Mouse (Mus musculus) CD4-positive helper T cell, adult 2 months (primary cell): ENCODE measurements around the gene Sarnp.

Experiments used
- DNase-seq: peaks from one replicate; pipeline ENCODE4 v3.0.0-alpha.2; 2012; ENCODE audit warnings: low read depth, missing footprints, low spot score

Gene Sarnp

GRCm38 (mm10) chr10:128817033-128817432 is at the start of gene Sarnp:
TSS of gene Sarnp (plus strand) at chr10:128817333.
- no peak for DNase-seq

GRCm38 (mm10) chr10:128772895-128773294 is 44.2 kb upstream of the Sarnp start:
- peak; percentile 21 for DNase-seq

- peak; percentile 13 for DNase-seq
These were observed 43.4 kb upstream of the Sarnp start for GRCm38 (mm10) chr10:128773685-128774084.

- no peak for DNase-seq
These were observed 38.7 kb upstream of the Sarnp start for GRCm38 (mm10) chr10:128778441-128778840.

GRCm38 (mm10) chr10:128779011-128779795 is 37.9 kb upstream of the Sarnp start:
- peak; percentile 33 for DNase-seq

GRCm38 (mm10) chr10:128780200-128780599 is 36.9 kb upstream of the Sarnp start:
- DNase-seq = no peak

- DNase-seq = no peak
These were observed 26.6 kb upstream of the Sarnp start, which contains the start of gene Mmp19 for GRCm38 (mm10) chr10:128790398-128791124. TSS of gene Mmp19 (plus strand) at chr10:128790910.

- DNase-seq = no peak
These were observed 25.1 kb upstream of the Sarnp start for GRCm38 (mm10) chr10:128792041-128792440.

- DNase-seq = no peak
These were observed 23.9 kb upstream of the Sarnp start for GRCm38 (mm10) chr10:128793258-128793657.

- no peak for DNase-seq
These were observed 22.7 kb upstream of the Sarnp start for GRCm38 (mm10) chr10:128794391-128794790.

- DNase-seq = no peak
These were observed 21.6 kb upstream of the Sarnp start for GRCm38 (mm10) chr10:128795581-128795980.

GRCm38 (mm10) chr10:128798676-128799075 is 18.5 kb upstream of the Sarnp start:
- no peak for DNase-seq

- no peak for DNase-seq
These were observed 15.1 kb upstream of the Sarnp start for GRCm38 (mm10) chr10:128801981-128802495.

GRCm38 (mm10) chr10:128802956-128803355 is 14.2 kb upstream of the Sarnp start:
- DNase-seq = no peak

GRCm38 (mm10) chr10:128803361-128803760 is 13.8 kb upstream of the Sarnp start:
- DNase-seq = no peak

GRCm38 (mm10) chr10:128803771-128804270 is 13.3 kb upstream of the Sarnp start, which contains the start of gene Dnajc14:
TSS of gene Dnajc14 (plus strand) at chr10:128804062.
- DNase-seq = peak; percentile 19

GRCm38 (mm10) chr10:128804271-128805091 is 12.7 kb upstream of the Sarnp start, which contains the start of gene Tmem198b:
TSS of gene Tmem198b (minus strand) at chr10:128804370.
- DNase-seq = peak; percentile 59

- peak; percentile 99 for DNase-seq
These were observed 11.8 kb upstream of the Sarnp start for GRCm38 (mm10) chr10:128805092-128806000.

GRCm38 (mm10) chr10:128806086-128806485 is 11.0 kb upstream of the Sarnp start:
- DNase-seq = no peak

- no peak for DNase-seq
These were observed 10.1 kb upstream of the Sarnp start for GRCm38 (mm10) chr10:128807018-128807417.
